Mouse (Mus musculus) liver, postnatal 0 days (tissue): ENCODE results near the gene Olfr66. TPM values are rescaled to one million over a fixed set of nuclear protein-coding genes. Genes with fewer than 3 reads are reported as not detected.

Experiments used
- ATAC-seq: fragments of 200-750 bp; cut with Nextera tagmentation; 2 replicates; pipeline ENCODE4 v1.8.0; 2017; ENCODE audit warnings: mild to moderate bottlenecking, moderate library complexity
- DNase-seq: peaks from one replicate; pipeline ENCODE4 v3.0.0-alpha.2; 2016
- H3K27ac ChIP-seq: fragments of 300-500 bp; sonication (generic); 2 replicates; pipeline ENCODE4 v1.5.1; 2014; ENCODE audit warnings: antibody characterized with exemption, moderate library complexity, mild to moderate bottlenecking, low read depth
- H3K27me3 ChIP-seq: fragments of 300-500 bp; sonication (generic); 2 replicates; pipeline ENCODE4 v1.6.1; 2014; ENCODE audit warnings: low read length, control low read depth, mixed read lengths; ENCODE audit not compliant: insufficient read depth
- H3K36me3 ChIP-seq: fragments of 300-500 bp; sonication (generic); replicated peaks from 2 replicates; pipeline ENCODE4 v1.6.1; 2014; ENCODE audit warnings: mild to moderate bottlenecking, control low read depth, low read length, moderate library complexity, mixed read lengths; ENCODE audit not compliant: insufficient read depth
- H3K4me1 ChIP-seq: fragments of 300-500 bp; sonication (generic); 2 replicates; pipeline ENCODE4 v1.6.1; 2014; ENCODE audit warnings: antibody characterized with exemption, mild to moderate bottlenecking, control low read depth; ENCODE audit not compliant: insufficient read depth
- H3K4me2 ChIP-seq: fragments of 300-500 bp; sonication (generic); 2 replicates; pipeline ENCODE4 v1.6.1; 2014; ENCODE audit warnings: low read depth, mild to moderate bottlenecking, low read length, moderate library complexity, mixed read lengths
- H3K4me3 ChIP-seq: fragments of 300-500 bp; sonication (generic); 2 replicates; pipeline ENCODE4 v1.5.1; 2014; ENCODE audit warnings: low read depth, low read length
- H3K9ac ChIP-seq: fragments of 300-500 bp; sonication (generic); replicated peaks from 2 replicates; pipeline ENCODE4 v1.6.1; 2014; ENCODE audit warnings: mild to moderate bottlenecking, moderate library complexity
- H3K9me3 ChIP-seq: fragments of 300-500 bp; sonication (generic); 2 replicates; pipeline ENCODE4 v1.6.1; 2016; ENCODE audit warnings: mild to moderate bottlenecking, control low read depth, low read length, mixed read lengths
- CTCF ChIP-seq: sonication (generic); IDR thresholded peaks from 2 replicates; pipeline ENCODE4 v1.5.1; 2016; ENCODE audit warnings: antibody characterized with exemption, low read depth
- EP300 ChIP-seq: IDR thresholded peaks from 2 replicates; pipeline ENCODE4 v1.6.1; 2016; ENCODE audit warnings: antibody characterized with exemption, low read depth, mild to moderate bottlenecking
- WGBS: fragments of 180-500 bp; shearing (Covaris S2); extraction: QIAGEN DNeasy Blood & Tissue Kit; methylation state at CpG from one replicate; pipeline ENCODE4 v1.1.7; 2014; ENCODE audit not compliant: insufficient replicate concordance; 5-methylcytosine and 5-hydroxymethylcytosine counted together
- polyA plus RNA-seq: library from polyadenylated mRNA; unstranded; fragments of >200 nt; fragmentation: Nextera tagmentation; extraction: Ambion mirVana; gene quantifications from 2 replicates; pipeline ENCODE4 v1.2.1, GENCODE M21; 2015

Gene Olfr66
- polyA plus RNA-seq = not detected in 2 replicates

GRCm38 (mm10) chr7:103886152-103886551, at the start of gene Olfr66:
Gene Olfr66, minus strand, starts transcription at chr7:103886252.
- no peak for DNase-seq
- H3K36me3 ChIP-seq = no peaks in the 10 kb centered on the region
- TF ChIP-seq CTCF = no peak
- TF ChIP-seq EP300 = no peak
- H3K4me1 ChIP-seq = no peaks in the 10 kb centered on the region
- H3K9ac ChIP-seq = no peak within 1 kb of the TSS
- no peaks in the 10 kb centered on the region for H3K27me3 ChIP-seq
- no peak within 1 kb of the TSS for H3K27ac ChIP-seq
- ATAC-seq = no peak
- no peak within 1 kb of the TSS for H3K4me2 ChIP-seq
- no peak within 1 kb of the TSS for H3K4me3 ChIP-seq
- no peaks in the 10 kb centered on the region for H3K9me3 ChIP-seq

GRCm38 (mm10) chr7:103934264-103934663, 48.2 kb upstream of the Olfr66 start, which contains the start of gene Olfr632:
Gene Olfr632, plus strand, starts transcription at chr7:103934347.
- TF ChIP-seq CTCF (no peak), EP300 (no peak)
- H3K4me3 ChIP-seq = no peak within 1 kb of the TSS
- ATAC-seq (no peak), DNase-seq (no peak)
- no peak within 1 kb of the TSS for H3K9ac ChIP-seq
- H3K9me3 ChIP-seq = no peaks in the 10 kb centered on the region
- H3K4me1 ChIP-seq = no peaks in the 10 kb centered on the region
- WGBS = 52% methylated on average over 2 of the region's 2 CpGs
- H3K36me3 ChIP-seq = no peaks in the 10 kb centered on the region
- H3K4me2 ChIP-seq = no peak within 1 kb of the TSS
- no peak within 1 kb of the TSS for H3K27ac ChIP-seq
- H3K27me3 ChIP-seq = no peaks in the 10 kb centered on the region

GRCm38 (mm10) chr7:103928525-103928924, 42.5 kb upstream of the Olfr66 start, which contains the start of gene Olfr631:
Gene Olfr631, plus strand, starts transcription at chr7:103928825.
- TF ChIP-seq EP300 (no peak), CTCF (no peak)

GRCm38 (mm10) chr7:103915338-103915737, 29.3 kb upstream of the Olfr66 start:
- Histone ChIP-seq H3K4me3 (no peak overlapping the region), H3K27me3 (no peaks in the 10 kb centered on the region), H3K4me2 (peak overlapping the region; percentile 50), H3K9ac (no peak overlapping the region), H3K27ac (peak overlapping the region; percentile 48), H3K4me1 (peaks cover 7% of the 10 kb centered on the region), H3K36me3 (no peaks in the 10 kb centered on the region), H3K9me3 (no peaks in the 10 kb centered on the region)
- DNase-seq (no peak), ATAC-seq (peak; percentile 80)
- TF ChIP-seq EP300 = peak; percentile 97
- TF ChIP-seq CTCF = no peak

More at GRCm38 (mm10) chr7:103928525-103928924, 42.5 kb upstream of the Olfr66 start, which contains the start of gene Olfr631:
- Histone ChIP-seq H3K4me3 (no peak within 1 kb of the TSS), H3K9me3 (no peaks in the 10 kb centered on the region), H3K4me2 (no peak within 1 kb of the TSS), H3K27ac (no peak within 1 kb of the TSS), H3K27me3 (no peaks in the 10 kb centered on the region), H3K36me3 (no peaks in the 10 kb centered on the region), H3K4me1 (no peaks in the 10 kb centered on the region), H3K9ac (no peak within 1 kb of the TSS)
- ATAC-seq (no peak), DNase-seq (no peak)

GRCm38 (mm10) chr7:103912969-103913511, 27.0 kb upstream of the Olfr66 start:
- DNase-seq (peak; percentile 51), ATAC-seq (peak; percentile 54)
- Histone ChIP-seq H3K9me3 (no peaks in the 10 kb centered on the region), H3K9ac (no peak overlapping the region), H3K4me3 (no peak overlapping the region), H3K27ac (peak overlapping the region; percentile 7; the same call in 1 of the 2 replicates), H3K27me3 (no peaks in the 10 kb centered on the region; the same call in 1 of the 2 replicates), H3K36me3 (no peaks in the 10 kb centered on the region), H3K4me1 (peaks cover 14% of the 10 kb centered on the region), H3K4me2 (peak overlapping the region; percentile 20; the same call in 1 of the 2 replicates)
- TF ChIP-seq EP300 (peak; percentile 52; the same call in 1 of the 2 replicates), CTCF (peak; percentile 85)
- WGBS = 36% methylated on average over 8 of the region's 8 CpGs

GRCm38 (mm10) chr7:103910047-103910446, 24.0 kb upstream of the Olfr66 start:
- Histone ChIP-seq H3K4me3 (no peak overlapping the region), H3K4me1 (peaks cover 11% of the 10 kb centered on the region), H3K36me3 (no peaks in the 10 kb centered on the region), H3K9me3 (no peaks in the 10 kb centered on the region), H3K27me3 (no peaks in the 10 kb centered on the region; the same call in 1 of the 2 replicates), H3K27ac (peak overlapping the region; percentile 62), H3K9ac (no peak overlapping the region; the same call in 1 of the 2 replicates), H3K4me2 (peak overlapping the region; percentile 37)
- TF ChIP-seq CTCF (no peak), EP300 (peak; percentile 99)
- peak; percentile 96 for ATAC-seq
- peak; percentile 53 for DNase-seq
- WGBS = 9% methylated on average over 3 of the region's 3 CpGs
